Mouse (Mus musculus): ENCODE data around the gene Zpbp2.
A peak's percentile ranks its signal among the peaks of the same experiment; 100 is the strongest.
"Not testable (repeated sequence)": the region's sequence is repeated elsewhere in the genome, so short reads cannot be mapped to it uniquely, and the experiment has no call there.

The Zpbp2 gene

DNA sequence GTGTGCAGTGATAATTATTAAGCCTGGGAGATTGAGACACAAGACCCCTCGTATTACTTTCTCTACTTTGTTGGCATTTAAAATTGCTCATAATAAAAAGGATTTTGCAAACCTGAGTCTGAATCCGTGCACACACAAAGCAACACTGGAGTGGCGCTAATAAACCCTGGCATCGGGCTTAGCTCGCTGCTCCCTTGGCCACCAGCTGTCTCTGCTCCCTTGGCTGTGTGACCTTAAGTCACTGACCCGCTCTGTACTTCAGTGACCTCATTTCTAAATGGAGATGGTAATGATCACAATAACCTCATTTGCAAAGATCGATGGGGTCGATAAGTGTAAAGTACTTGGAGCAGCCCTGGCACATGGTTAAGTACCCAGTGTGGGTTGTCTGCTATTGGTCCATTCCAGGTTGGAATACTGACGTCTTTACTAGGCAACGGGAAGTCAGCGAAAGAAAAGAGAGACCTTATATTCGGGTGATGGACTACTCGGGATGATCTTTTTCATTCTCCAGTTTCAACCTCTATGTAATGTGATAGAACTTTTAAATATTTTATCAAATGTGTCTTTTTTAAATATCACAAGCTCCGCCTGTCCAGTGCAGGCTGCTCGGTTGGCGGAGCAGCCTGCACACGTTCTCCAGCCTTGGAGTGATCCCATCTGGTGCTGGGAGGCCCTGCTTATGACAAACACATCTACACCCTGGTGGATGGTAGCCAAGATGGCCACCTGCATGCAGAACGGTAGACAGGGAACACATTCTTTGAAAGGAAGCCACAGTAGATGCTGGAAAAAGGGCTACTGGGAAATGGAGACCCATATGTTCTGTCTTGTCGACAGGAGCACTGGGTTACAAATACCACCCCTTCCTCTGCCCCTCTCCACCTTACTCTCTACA is 39.9 kb downstream of the Zpbp2 start:
- DNase-seq: no peak

DNA sequence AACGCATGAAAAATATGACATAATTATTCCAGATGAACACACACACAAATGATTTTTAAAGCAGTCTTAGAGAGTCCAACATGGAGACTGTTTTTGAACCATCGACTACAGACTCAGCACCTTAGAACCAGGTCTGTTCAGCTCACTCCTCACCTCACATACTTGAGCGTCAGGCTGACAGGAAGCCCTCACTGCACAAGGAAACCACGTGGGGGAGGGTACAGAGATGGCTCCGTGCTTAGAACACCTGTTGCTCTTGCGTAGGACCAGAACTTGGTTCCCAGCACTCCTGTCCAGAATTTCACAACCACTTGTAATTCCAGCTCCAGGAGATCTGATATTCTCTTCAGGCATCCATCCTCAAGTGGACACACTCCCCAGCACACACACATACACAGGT is 44.1 kb downstream of the Zpbp2 start:
- DNase-seq: no peak

GRCm38 (mm10) chr11:98595473-98595872 is 44.6 kb downstream of the Zpbp2 start:
- DNase-seq: no peak

- no peak for DNase-seq
Measured at GRCm38 (mm10) chr11:98595955-98596354, 45.1 kb downstream of the Zpbp2 start.

- DNase-seq: peak; percentile 86 to 88
Measured at GRCm38 (mm10) chr11:98597363-98597762, 46.5 kb downstream of the Zpbp2 start.

DNA sequence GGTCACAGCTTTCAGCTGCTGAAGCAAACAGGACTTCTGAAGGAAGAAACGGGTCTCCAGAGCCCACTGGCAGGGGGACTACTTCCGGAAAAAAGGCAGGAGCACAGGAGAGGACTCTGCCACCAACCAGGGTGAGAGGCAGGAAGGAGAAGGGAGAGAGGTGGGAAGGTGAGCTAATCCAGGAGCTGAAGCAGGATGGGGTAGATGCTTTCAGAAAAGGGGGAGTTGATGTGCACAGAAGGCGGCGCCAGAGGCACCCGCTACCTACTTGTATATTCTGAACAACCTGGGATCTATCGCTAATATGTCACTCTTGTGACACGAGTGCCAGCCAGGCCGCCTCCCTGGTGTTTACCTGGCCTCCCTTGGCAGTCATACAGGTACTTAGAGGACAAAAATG is 47.1 kb downstream of the Zpbp2 start, which contains the start of gene Lrrc3c:
Gene Lrrc3c (plus strand): TSS at position 301 of the 400 bp plus-strand sequence.
- no peak for DNase-seq

DNA sequence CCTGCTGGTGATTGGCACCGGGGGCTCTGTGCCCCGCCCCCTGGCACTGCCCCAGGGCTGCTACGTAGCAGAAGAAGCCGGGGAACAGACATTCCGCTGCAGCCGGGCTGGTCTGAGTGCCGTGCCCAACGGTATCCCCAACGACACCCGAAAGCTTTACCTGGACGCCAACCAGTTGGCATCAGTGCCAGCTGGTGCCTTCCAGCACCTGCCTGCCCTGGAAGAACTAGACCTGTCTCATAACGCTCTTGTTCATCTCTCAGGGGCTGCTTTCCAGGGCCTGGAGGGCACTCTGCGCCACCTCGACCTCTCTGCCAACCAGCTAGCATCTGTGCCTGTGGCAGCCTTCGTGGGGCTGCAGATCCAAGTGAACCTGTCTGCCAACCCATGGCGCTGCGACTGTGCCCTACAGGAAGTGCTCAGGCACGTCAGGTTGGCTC is 48.0 kb downstream of the Zpbp2 start:
- DNase-seq: no peak

GRCm38 (mm10) chr11:98599291-98599690 is 48.4 kb downstream of the Zpbp2 start:
- no peak for DNase-seq

GRCm38 (mm10) chr11:98602090-98602690 is 51.3 kb downstream of the Zpbp2 start:
- peak; percentile 54 to 56 for DNase-seq

- DNase-seq: no peak
Measured at GRCm38 (mm10) chr11:98603953-98604352, 53.1 kb downstream of the Zpbp2 start.

DNA sequence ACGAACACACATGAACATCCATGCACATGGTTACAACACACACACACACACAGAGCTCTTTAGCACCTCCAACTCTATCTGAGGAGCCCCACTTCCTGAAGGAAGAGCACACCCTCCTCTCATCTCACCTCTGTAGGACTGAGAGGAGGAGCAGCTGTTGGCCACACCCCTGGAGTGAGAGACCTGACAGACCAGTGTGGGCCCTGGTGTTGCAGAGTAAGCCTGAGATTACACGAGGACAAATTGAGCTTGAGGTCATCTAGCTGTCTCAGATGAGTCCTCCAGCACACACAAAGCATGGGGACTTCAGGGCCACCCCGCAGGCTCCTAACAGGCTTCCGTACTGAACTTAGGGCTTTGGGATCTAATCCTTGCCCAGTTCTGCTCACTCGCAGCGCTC is 54.0 kb downstream of the Zpbp2 start:
- DNase-seq: not testable (repeated sequence)

GRCm38 (mm10) chr11:98606763-98607162 is 55.9 kb downstream of the Zpbp2 start:
- DNase-seq: peak; percentile 55 to 64

Data from B cell, adult 2 months (primary cell).